Mouse (Mus musculus) liver, embryonic 14.5 days (tissue): ENCODE data around the gene B3galt2. TPM values are rescaled to one million over a fixed set of nuclear protein-coding genes. Genes with fewer than 3 reads are reported as not detected.

Experiments used
- ATAC-seq: fragments of 200-750 bp; cut with Nextera tagmentation; 2 replicates; pipeline ENCODE4 v1.8.0; 2017; ENCODE audit warnings: moderate number of reproducible peaks, mild to moderate bottlenecking, moderate library complexity; ENCODE audit not compliant: insufficient read depth
- DNase-seq, 3 experiments: peaks; one replicate each; pipeline ENCODE4 v3.0.0-alpha.2; 2012 to 2013; ENCODE audit warnings: low read depth in 3 of 3, low spot score in 3 of 3
- H3K27ac ChIP-seq: fragments of 300-500 bp; sonication (generic); 2 replicates; pipeline ENCODE4 v1.5.1; 2014; ENCODE audit warnings: moderate library complexity, mild to moderate bottlenecking, control low read depth, inconsistent platforms
- H3K27me3 ChIP-seq: fragments of 300-500 bp; sonication (generic); 2 replicates; pipeline ENCODE4 v1.6.1; 2014; ENCODE audit warnings: mild to moderate bottlenecking, low read length, moderate library complexity; ENCODE audit not compliant: control insufficient read depth, insufficient read depth
- H3K36me3 ChIP-seq: fragments of 300-500 bp; sonication (generic); replicated peaks from 2 replicates; pipeline ENCODE4 v1.6.1; 2014; ENCODE audit warnings: low read depth; ENCODE audit not compliant: control insufficient read depth, insufficient read depth
- H3K4me1 ChIP-seq, 2 experiments: fragments of 200-500 bp in 1 of 2; fragments of 300-500 bp in 1 of 2; sonication (generic) in 1 of 2; replicated peaks; 2 replicates each; pipeline ENCODE4 v1.6.1; 2012 to 2014; ENCODE audit warnings: antibody characterized with exemption in 1 of 2, inconsistent platforms in 1 of 2, low read length in 1 of 2; ENCODE audit not compliant: control insufficient read depth in 2 of 2, insufficient read depth in 2 of 2
- H3K4me2 ChIP-seq: fragments of 300-500 bp; sonication (generic); 2 replicates; pipeline ENCODE4 v1.6.1; 2014; ENCODE audit warnings: low read depth, mild to moderate bottlenecking, control low read depth, moderate library complexity
- H3K4me3 ChIP-seq, 2 experiments: fragments of 200-500 bp in 1 of 2; fragments of 300-500 bp in 1 of 2; sonication (generic) in 1 of 2; 2 replicates each; pipeline ENCODE4 v1.5.1; 2012 to 2014; ENCODE audit warnings: low read depth in 2 of 2, low read length in 2 of 2, mild to moderate bottlenecking in 2 of 2, control low read depth in 1 of 2, inconsistent platforms in 1 of 2, moderate library complexity in 1 of 2; ENCODE audit not compliant: insufficient read depth in 1 of 2
- H3K9ac ChIP-seq: fragments of 300-500 bp; sonication (generic); replicated peaks from 2 replicates; pipeline ENCODE4 v1.6.1; 2014; ENCODE audit warnings: mild to moderate bottlenecking, control low read depth, moderate library complexity
- H3K9me3 ChIP-seq: fragments of 300-500 bp; sonication (generic); 2 replicates; pipeline ENCODE4 v1.6.1; 2016; ENCODE audit warnings: low read length, mixed read lengths; ENCODE audit not compliant: control insufficient read depth
- CTCF ChIP-seq: IDR thresholded peaks from 2 replicates; pipeline ENCODE4 v1.5.1; 2016; ENCODE audit warnings: antibody characterized with exemption, low read depth, control low read depth
- EP300 ChIP-seq: IDR thresholded peaks from 2 replicates; pipeline ENCODE4 v1.6.1; 2016; ENCODE audit warnings: antibody characterized with exemption, low read depth
- WGBS: fragments of 180-500 bp; shearing (Covaris S2); extraction: QIAGEN DNeasy Blood & Tissue Kit; methylation state at CpG from one replicate; pipeline ENCODE4 v1.1.7; 2014; ENCODE audit not compliant: insufficient replicate concordance; 5-methylcytosine and 5-hydroxymethylcytosine counted together
- polyA plus RNA-seq, 2 experiments: library from polyadenylated mRNA; depleted of rRNA in 1 of 2; stranded (reverse) in 1 of 2; unstranded in 1 of 2; fragments of >200 nt; fragmentation: Nextera tagmentation in 1 of 2; extraction: Ambion mirVana in 1 of 2; gene quantifications; 2 replicates each; pipeline versions ENCODE4 v1.2.1 to v1.2.3; 2012 to 2014

The B3galt2 gene
- polyA plus RNA-seq (2012; rRNA removed) (not detected in 2 replicates), polyA plus RNA-seq (2014; fragmentation: Nextera tagmentation; extraction: Ambion mirVana) (0.03 and 0.08 TPM in 2 replicates)

- peaks cover 0 to 4% of the 10 kb centered on the region in 2 experiments; a peak in 2 of 4 replicates for H3K4me1 ChIP-seq
- no peaks in the 10 kb centered on the region for H3K27me3 ChIP-seq
- H3K9ac ChIP-seq = no peak within 1 kb of the TSS
- H3K4me3 ChIP-seq = no peak within 1 kb of the TSS
- DNase-seq (no peak), ATAC-seq (no peak)
- H3K4me2 ChIP-seq = no peak within 1 kb of the TSS
- no peak for TF ChIP-seq CTCF
- TF ChIP-seq EP300 = no peak
- no peaks in the 10 kb centered on the region for H3K9me3 ChIP-seq
- 67% methylated on average over 15 of the region's 15 CpGs for WGBS
- H3K27ac ChIP-seq = no peak within 1 kb of the TSS
- H3K36me3 ChIP-seq = no peaks in the 10 kb centered on the region
Observed at GRCm38 (mm10) chr1:143640650-143641407, at the start of gene B3galt2. B3galt2 (plus strand) TSS chr1:143640664.

DNA sequence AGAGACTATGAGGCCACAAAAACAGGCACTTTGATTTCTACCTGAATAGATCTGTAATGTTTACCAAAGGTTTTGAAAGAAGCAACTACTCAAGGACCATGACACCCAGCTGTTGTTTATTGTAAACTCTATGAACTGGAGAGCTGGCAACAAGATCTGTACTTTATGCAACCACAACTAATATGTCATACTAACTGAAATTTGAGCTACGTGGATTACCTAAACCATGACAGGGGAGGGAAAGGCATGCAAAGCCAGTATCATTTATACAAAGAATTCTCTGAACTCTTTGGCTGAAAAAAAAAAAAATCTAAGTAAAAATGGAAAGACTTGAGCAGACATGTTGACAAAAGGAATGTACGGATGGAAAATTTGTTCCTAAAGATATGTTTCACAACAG, 43.6 kb upstream of the B3galt2 start:
- 61% methylated on average over 2 of the region's 2 CpGs for WGBS
- DNase-seq (no peak), ATAC-seq (no peak)
- no peaks in the 10 kb centered on the region for H3K27me3 ChIP-seq
- H3K4me3 ChIP-seq = no peak overlapping the region
- no peaks in the 10 kb centered on the region for H3K9me3 ChIP-seq
- no peak overlapping the region for H3K4me2 ChIP-seq
- TF ChIP-seq CTCF (no peak), EP300 (no peak)
- H3K27ac ChIP-seq = no peak overlapping the region
- no peak overlapping the region for H3K9ac ChIP-seq
- no peaks in the 10 kb centered on the region for H3K4me1 ChIP-seq
- H3K36me3 ChIP-seq = no peaks in the 10 kb centered on the region

DNA sequence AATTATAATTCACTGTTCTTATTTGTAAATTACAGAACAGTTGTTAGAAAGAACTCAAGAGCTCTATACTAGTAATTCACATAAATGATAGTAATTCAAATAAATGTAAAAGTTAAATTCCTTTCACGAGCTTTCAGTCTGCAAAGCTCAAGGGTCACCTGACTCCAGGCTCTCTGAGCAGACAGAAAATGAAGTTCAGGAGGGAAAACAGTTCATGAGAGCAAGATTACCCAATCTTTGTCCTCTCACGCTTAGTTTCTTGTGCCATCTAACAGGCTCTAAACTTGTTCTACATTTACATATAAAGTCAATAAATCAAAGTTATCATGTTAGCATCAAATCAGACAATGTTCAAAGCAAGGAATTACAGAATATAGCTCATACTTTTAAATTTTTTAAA, 31.6 kb upstream of the B3galt2 start:
- 61% methylated on average over 2 of the region's 2 CpGs for WGBS
- Histone ChIP-seq H3K4me3 (no peak overlapping the region), H3K9ac (no peak overlapping the region), H3K27me3 (no peaks in the 10 kb centered on the region), H3K4me2 (no peak overlapping the region), H3K4me1 (no peaks in the 10 kb centered on the region), H3K9me3 (no peaks in the 10 kb centered on the region), H3K36me3 (no peaks in the 10 kb centered on the region; the same call in 1 of the 2 replicates), H3K27ac (no peak overlapping the region)
- DNase-seq (no peak), ATAC-seq (no peak)
- no peak for TF ChIP-seq EP300
- TF ChIP-seq CTCF = no peak

DNA sequence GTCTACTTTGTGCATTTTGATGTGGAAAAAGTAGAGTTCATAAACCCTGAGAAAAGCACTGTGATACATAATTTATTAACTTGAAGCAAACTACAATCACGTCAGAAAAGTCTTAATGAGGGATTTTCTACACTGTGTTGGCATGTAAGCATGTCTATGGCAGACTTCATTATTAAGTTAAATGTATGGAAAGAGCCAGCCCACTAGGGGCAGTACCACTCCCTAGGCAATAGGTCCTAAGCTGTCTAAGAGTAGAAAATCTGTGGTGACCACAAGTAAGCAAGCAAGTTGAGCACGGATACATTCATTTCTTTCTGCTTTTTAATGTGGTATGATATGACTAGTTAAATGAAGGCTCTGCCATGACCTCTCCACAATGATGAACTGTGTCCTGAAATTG, 27.6 kb upstream of the B3galt2 start:
- H3K9ac ChIP-seq = no peak overlapping the region

DNA sequence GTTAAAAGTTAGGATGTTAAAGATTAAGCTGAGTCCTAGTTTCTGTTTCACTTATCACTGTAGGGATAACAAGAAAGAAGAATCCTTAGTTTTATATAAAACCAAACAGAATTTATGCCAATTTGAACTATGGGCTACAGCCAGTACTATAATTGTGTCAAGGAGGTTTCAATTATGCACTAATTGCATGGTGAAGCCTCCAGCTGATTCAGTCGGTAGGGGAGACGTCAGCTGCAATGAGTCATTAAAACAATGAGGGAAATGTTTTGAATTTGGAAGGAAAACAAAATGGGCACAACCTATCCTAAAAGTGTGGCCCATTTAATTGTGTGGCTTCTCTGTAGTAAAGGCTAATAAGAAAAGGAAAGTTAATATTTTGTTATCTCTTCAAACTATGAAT, 20.7 kb upstream of the B3galt2 start:
- 74% methylated on average over 2 of the region's 2 CpGs for WGBS
- DNase-seq (no peak), ATAC-seq (no peak)
- H3K27me3 ChIP-seq = no peaks in the 10 kb centered on the region
- TF ChIP-seq CTCF = no peak
- no peak for TF ChIP-seq EP300
- no peak overlapping the region for H3K9ac ChIP-seq
- no peak overlapping the region for H3K4me2 ChIP-seq
- no peak overlapping the region for H3K27ac ChIP-seq
- H3K4me1 ChIP-seq = no peaks in the 10 kb centered on the region
- peaks cover under 1% of the 10 kb centered on the region for H3K36me3 ChIP-seq
- no peaks in the 10 kb centered on the region for H3K9me3 ChIP-seq
- no peak overlapping the region for H3K4me3 ChIP-seq

More for the DNA sequence above, 27.6 kb upstream of the B3galt2 start:
- Histone ChIP-seq H3K27me3 (no peaks in the 10 kb centered on the region), H3K4me3 (no peak overlapping the region), H3K4me1 (no peaks in the 10 kb centered on the region), H3K9me3 (no peaks in the 10 kb centered on the region), H3K4me2 (no peak overlapping the region), H3K36me3 (no peaks in the 10 kb centered on the region; the same call in 1 of the 2 replicates), H3K27ac (no peak overlapping the region)
- ATAC-seq (no peak), DNase-seq (no peak)
- 77% methylated on average over 2 of the region's 2 CpGs for WGBS
- TF ChIP-seq CTCF = no peak
